Mouse (Mus musculus): ENCODE results near the gene Lrmda.

Lrmda gene

DNA sequence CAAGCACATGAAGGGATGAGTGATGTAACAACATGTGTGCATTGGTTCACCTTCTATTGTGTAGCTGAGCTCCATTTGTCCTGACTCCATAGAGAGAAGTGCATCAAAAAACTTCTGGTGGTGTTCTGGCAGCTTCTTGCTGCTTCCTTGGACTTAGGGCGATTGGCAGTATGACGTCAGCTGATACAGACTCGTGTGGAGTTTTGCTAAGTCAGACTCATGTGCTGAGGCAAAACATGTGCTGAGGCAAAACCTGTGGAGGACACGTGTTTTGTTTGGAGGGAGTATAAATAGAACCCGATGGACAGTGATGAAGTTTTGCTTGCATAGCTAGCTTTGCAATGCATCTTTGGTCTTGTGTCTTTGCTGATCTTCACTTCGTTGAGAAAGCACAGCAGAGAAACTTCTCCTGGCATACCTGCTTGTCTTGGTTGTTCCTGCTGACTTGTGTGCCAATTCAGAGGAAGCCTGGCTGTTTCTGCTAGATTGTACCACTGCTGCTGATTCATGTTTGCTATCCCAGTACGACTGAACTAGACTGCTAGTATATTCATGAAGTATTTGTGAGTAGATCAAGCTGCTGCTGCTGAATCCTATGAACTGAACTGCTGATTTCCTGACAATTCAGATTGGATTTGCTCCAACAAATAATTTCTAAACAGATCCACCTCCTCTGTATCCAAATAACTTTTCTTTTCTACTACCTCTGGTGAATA, 208.9 kb downstream of the Lrmda start:
- DNase-seq (ENCODE audit: low read depth, low spot score): no peak

DNA sequence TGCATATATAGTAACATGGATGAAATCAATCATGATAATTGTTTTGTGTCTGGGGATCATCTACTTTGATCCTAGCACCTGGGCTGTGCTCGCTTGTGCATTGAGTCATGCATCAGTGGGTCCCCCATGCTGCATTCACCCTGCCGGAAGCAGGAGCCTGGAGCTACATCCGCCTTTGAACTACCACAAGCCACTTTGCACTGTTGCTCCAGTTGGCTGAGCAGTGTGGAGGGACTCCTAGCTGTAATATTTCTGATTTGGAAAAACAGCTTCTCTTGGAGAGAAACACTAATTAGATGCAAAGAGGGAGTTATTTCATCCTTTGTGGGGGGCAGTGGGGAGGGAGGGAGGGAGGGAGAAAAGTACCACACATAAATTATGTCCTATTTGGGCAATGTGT, 220.8 kb downstream of the Lrmda start:
- DNase-seq (ENCODE audit: low read depth, low spot score): no peak

DNA sequence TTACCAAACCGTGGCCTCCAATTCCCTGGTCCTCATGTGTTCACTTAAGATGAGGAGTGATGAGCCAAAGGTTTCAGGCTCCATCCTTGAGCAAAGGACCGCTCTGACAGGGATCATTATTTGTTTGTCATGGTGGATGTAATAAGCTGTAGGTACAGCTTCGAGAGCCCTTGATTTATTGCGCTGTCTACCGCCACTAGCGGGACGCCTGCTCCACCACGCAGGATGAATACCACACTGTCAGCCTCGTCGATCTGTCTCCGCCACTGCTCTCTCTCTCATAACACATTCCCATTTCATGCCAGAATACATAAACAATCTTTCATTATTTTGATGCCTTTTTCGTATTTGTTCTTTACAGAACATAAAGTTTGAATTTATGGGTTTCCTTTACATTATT, 235.9 kb downstream of the Lrmda start:
- no peak for DNase-seq (ENCODE audit: low read depth, low spot score)

DNA sequence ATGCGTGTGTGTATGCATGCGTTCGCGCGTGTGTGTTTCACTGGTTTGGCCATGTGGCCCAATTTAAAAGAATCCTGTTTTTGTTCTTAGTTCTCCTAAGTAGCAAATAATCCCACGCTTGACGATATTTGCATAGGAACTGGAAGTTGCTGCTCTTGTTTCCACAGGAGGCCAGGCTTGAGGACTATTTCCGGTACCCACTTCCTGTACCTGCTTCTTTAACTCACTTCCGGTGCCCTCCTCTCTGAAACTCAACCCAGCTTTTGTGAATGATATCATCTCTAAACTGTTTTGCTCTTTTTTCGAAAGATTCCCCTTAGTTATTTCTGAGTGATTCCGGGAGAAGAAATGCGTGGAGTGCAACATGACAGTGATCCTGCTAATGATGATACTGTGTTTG, 236.8 kb downstream of the Lrmda start:
- no peak for DNase-seq (ENCODE audit: low read depth, low spot score)

DNA sequence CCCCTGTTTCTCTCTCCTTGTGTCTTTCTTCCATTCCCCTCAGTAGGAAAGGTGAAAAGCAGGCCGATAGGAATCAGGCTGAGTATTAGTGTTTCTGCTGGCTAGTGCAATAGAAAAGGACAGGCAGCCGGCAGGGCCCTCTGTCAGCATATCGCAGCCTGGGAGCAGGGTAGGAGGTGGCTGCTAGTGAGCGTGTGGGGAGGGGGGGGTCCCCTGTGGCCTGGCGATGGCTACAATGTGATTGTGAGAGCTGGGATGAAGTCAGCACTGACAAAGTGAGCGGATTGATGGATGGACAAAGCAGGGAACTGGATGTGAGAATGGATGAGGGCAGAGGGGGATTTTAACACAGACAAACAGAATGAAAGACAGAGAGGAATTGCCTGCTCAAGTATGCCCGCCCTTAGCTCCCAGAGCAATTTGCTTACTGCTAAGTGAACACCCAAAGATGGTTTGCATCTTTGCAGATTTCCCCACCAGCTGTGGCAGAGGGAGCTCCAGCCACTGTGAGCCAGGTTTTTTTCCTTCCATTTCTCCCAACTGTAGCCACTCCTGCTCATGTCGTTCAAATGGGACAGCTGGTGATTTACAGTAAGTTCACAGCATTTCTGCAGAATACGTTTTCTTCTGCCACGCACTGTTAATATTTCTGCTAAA, 240.0 kb downstream of the Lrmda start:
- no peak for DNase-seq (ENCODE audit: low read depth, low spot score)

DNA sequence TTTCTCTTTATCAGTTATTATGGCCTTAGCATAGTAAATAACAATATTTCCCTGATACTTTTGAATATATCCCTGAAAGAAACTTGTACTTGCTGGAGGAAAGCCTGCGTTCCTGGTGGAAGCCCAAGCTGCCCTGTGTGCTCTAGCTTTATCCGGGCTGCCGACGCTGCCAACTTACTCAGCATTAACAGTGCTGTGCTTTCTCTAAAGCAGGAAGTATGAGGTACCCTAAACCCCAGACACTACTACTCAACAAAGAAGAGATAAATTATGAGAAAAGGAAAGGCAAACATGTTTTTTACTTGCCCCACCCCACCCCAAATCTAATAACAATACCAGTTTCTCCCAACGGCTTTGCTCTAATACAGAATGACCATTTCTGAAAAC, 240.5 kb downstream of the Lrmda start:
- DNase-seq (ENCODE audit: low read depth, low spot score): no peak

DNA sequence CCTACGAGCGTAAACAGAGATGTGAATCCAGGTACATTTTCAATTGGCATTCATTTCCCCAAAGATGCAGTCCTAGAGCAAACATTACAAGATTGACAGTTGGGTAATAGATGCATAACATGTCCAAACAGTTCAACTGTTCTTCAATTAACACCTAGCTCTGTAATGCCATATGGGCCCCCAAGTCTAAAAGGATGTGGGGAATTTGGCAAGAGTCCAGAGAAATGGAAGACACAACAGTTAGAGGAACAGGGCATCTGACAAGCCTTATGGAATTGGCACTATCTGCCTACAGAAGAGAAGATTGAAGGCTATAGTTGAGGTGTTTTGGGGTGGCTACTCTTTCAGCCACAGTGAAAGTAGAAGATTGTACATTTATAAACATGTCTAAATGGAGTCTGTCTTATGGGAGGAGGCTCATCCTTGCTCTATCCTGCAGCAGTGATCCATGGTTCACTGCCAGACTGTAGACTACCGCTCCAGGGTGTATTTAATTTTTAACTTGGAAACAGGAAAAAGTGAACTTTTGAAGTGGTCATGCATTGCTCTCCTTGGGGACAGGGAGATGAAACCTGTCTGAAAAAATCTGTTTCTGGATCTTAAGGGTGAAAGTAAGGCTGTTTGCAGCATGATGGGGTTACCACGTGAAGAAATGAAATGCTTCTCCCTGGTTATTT, 245.9 kb downstream of the Lrmda start:
- no peak for DNase-seq (ENCODE audit: low read depth, low spot score)

DNA sequence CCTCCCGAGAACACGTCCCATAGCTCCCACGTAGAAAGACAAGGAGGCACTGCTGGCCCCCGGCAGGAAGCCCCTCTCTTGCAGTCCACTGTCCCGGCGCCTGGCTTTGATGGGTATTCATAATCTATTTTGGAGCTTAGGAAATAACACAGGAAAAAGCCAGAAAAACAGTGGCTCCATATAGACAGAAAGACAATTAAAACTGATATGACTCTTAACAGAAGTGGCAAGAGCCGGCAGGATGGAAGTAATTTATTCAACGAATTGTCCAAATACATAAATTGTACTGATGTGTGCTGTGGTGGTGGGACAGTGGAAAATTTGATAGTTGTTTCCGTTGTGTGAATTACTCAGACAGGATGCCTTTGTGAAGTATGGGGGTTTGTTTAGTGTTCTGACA, 250.3 kb downstream of the Lrmda start:
- no peak for DNase-seq (ENCODE audit: low read depth, low spot score)

DNA sequence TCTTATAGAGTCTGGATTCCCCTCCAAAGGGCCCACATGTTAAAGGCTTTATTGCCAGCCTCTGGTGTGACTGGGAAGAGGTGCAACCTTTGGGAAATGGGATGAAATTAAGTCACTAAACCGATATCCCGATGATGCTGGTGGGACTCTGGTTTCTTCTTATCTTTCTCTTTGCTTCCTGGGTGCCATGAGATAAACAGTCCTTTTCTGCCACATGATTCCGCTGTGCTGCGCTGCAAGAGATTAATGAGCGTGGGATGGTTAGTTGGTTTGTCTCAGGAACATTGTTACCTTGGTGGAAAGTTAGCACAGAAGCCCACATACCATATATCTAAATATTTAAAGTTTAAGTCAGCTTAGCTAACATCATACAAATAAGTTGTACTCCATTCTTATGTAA, 258.5 kb downstream of the Lrmda start:
- no peak for DNase-seq (ENCODE audit: low read depth, low spot score)

DNA sequence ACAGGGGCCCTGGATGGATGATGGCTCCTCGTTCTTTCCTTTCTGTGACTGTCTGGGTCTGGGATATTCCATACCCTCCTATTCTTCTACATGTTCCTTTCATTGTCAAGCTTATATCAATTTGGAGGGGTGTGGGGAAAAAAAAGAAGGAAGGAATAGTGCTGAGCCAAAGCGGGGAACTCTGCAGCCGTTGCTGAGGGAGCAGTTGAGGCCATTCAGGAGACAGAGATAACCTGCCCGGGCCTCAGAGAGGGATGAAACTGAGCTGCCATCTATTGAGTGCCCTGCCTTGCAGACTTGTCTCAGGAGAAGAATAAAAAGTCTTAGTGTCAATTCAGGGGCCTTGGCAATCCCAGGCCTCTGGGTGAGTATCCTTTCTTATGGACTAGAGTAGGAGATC, 260.1 kb downstream of the Lrmda start:
- no peak for DNase-seq (ENCODE audit: low read depth, low spot score)

DNA sequence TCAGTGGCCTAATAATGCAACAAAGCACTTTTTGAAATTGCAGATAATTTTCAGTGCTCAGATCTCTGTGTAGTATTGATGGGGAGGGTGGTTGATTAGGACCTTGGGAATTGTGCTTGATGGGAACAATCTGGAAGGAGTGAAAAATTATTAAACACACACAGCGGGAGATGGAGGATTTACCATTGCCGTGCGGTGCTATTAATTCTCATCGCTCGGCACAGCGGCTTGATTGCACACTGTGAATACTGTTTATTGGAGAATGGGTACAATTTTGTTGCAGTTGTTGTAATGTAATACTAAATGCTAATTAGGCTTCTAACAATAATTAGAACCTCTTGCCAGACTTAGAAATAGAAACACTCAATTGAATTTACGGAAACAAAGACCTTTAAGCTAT, 262.1 kb downstream of the Lrmda start:
- no peak for DNase-seq (ENCODE audit: low read depth, low spot score)

DNA sequence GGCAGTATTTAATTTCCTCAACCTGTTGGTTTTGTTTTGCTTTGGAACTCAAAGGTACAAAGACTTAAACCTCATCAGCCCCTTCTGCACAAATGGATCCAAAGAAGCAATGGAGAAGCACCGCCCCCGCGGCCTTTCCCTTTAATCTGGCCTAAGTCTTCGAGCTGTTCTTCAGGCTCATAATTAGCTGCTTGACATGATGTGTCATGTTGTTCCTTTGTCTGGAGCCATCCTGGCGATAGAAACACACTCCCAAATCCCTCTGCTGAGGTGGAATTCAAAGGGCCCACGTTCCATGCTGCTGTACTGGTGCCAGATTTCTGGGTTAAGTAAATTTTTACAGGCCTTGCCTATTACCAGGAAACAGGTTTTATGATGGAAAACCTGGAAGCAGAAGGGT, 263.3 kb downstream of the Lrmda start:
- no peak for DNase-seq (ENCODE audit: low read depth, low spot score)

DNA sequence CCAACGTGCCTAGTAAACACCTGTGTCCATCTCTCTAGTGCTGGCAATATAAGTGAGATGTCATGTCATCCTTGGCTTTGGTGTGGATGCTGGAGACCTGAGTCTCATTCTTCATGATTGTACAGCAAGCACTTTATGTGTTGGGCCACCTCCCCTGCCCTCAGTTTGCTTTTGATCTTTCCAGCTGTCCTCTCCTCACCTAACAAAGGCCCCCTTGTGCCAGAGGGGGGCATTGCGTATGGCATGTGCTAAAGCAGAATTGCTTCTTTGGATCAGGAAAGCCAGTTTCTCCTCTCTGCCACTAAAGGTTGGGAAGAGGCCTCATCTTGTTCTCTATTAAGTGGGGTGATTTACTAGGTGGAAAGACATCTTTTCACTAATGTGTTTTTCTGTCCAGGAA, 264.2 kb downstream of the Lrmda start:
- peak; percentile 20 for DNase-seq (ENCODE audit: low read depth, low spot score)

DNA sequence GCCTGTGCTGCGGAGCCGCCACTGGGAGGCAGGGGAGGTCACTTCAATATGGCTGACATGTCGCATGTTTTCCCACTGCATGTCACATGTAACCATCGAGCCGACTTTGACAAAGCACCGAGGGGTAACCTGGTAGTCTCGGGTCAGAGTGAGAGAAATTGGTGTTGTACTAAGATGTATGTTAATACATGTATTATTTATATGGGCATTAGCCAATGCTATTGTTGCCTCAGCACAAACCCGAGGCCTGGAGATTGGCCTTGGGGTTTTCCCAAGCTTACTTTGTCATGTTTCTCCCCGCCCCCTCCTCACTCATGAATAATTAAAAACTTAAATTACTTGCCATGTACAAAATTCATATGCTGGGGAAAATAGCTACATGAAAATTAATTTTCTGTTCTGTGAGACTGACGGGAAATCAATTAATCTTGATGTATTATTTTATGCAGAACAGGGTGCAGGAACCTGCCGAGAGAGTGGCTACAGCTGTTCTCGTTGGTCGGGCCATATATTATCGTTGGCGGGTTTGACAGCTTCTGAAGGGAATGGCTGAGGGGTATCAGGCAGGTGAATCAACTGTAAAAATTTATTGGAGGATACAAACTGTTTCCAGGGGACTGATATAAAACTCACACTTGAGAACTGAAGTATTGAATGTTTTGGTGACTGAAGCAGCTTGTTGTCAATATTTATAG, 265.5 kb downstream of the Lrmda start:
- no peak for DNase-seq (ENCODE audit: low read depth, low spot score)

DNA sequence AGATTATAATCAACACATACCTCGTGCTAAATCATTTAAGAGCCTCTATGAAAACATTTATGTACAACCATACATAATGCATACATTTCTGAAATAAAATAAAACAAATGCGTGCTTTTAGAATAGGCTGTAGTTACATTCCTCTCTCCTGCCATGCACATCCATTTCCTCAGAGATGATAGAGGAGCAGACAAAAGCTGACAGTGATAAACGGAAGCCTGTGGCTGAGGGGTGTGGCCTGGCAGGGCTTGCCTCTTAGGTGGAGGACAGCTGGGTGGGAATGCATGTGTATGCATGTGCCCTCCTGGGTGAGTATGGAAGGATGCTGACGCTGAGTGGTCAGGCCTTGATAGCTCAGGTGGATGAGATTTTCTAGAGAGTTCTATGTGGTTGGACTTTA, 266.3 kb downstream of the Lrmda start:
- no peak for DNase-seq (ENCODE audit: low read depth, low spot score)

DNA sequence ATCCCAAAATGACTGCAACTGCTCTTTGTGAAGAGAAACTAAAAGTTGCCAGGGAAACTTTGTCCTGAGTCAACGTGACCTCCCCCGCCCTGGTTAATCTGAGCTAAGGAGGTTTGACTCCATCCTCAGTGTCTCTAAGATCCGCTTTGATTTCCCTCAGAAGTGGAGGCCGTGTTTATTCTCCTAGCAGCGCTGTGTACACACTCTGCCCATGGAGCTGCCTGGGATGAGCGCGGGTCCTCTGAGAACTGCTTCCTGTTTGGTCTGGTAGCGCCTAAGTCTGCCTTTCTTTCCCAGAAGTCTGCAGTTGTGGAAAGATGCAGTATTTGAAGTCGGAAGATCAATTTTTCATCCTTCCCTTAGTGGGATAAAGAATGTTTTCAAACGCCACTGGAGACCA, 268.7 kb downstream of the Lrmda start:
- DNase-seq (ENCODE audit: low read depth, low spot score): no peak

DNA sequence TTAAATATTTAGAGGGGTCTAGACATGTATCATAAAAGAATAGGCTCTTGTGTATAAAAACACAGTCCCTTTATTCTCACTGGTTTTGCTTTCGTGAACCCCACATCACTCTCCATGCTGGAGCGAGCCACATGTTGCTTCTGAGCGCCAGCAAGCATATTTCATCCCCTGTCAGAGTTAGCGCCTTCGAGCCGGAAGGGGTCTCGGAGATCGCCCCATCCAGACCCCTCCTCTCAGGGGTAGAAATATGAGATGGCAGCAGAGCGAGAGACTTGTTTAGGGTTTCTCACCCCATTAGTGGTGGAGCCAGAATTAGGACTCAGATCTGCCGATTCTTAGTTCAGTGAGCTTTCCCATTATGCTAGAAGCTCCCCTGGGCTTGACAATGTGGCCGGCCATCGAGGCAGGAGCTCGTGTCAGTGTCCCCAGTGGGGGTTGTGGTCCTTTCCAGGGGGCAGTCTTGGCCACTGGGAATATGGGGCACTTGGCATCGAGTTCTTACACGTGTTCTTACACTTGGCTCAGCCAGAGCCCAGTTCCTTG, 269.9 kb downstream of the Lrmda start:
- no peak for DNase-seq (ENCODE audit: low read depth, low spot score)

DNA sequence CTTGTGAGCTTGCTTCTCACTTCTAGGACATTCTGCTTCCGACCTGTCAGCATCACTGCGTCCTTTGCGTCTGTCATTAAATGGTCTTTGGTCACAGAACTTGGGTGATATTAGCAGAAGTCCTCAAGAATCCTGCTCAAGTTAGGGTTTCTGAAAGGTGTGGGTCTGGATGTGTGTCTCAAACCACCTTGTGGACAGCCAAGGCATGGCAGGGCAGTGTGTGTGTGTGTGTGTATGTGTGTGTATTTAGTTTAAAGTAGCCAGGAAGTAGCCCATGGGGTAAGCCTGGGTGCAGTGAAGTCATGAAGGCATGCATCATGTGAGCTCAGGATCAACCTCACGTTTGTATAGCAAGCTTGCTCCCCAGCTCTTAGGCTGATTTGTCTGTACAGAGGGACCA, 274.9 kb downstream of the Lrmda start:
- DNase-seq (ENCODE audit: low read depth, low spot score): no peak

DNA sequence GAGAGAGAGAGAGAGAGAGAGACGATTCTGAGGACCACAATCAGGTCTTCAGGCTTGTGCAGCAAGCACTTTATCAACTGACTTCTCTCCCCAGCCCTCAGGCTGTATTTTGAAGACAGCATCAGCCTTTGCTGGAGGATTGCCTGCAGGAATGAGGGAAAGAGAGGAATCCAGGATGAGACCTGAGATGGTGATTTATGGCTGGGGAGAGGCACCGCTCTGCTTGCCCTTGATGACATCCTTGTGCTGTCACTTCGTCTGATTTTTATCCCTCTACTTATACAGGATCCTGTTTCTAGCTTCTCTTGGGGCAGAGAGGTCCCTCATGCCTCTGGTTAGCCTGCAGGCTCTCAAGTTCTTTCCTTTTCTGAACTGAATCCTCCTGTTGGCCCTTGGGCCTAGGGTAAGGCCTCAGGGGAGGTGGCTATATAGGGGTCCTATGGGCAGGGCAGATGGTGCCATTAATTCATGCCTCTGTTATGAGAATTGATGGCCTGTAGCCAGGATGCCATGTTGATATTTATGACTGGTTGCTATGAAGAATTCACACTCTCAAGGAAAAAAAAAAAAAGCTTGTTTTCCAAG, 277.2 kb downstream of the Lrmda start:
- no peak for DNase-seq (ENCODE audit: low read depth, low spot score)

DNA sequence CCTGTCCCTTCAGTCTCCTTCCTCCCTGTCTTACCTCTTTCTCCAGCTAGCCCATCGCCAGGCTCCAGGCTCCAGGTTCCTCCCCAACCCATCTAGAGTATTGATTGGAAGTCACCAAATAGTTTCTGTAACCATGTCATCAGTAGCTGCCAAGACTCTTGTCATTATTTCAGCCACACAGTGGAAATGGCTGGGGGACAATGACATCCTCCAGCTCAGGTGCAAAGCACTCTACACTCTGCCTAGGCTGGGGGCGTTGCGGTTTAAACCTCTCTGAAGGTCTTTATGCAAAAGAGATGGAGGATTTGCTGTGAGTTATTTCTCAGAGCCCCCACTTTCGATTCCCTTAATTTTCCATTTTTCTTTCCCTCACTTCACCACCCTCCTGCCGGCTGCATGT, 287.2 kb downstream of the Lrmda start:
- DNase-seq (ENCODE audit: low read depth, low spot score): no peak

DNA sequence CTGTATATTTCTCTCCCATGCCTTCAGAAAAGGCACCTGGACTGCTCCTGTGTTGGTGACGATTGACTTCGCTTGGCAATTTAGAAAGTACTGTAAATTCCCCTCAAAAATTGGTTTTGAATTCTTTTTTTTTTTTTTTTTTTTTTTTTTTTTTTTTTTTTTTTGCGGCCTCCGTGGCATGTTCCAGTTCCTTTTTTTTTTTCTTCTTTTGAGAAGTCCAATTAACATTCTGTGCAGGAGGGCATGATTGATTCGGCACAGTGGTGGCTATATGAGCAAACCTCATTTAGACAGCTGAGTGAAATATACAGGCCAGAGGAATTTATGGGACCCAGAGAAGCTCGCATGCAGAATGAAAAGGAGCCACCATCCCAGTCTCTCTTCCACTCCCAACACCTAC, 288.5 kb downstream of the Lrmda start:
- no peak for DNase-seq (ENCODE audit: low read depth, low spot score)

DNA sequence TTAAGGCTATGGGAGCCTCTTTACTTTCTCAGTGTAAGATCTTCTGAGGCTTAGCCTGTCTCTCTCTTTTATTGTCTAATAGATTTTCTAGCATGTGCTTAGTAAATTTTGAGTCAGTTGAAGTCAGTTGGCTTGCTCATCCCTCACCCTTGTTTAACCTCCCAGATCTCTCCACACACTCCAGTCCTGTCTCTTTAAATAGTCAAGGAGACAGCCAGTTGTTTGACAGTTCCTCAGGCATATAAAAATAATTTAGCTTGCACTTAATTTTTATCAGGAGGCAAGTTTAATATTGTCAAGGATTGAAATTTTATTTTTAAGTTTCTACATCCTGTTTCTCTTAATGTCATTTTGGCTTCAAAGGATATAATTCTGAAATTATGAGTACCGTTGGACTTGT, 303.5 kb downstream of the Lrmda start:
- DNase-seq (ENCODE audit: low read depth, low spot score): no peak
